Mouse (Mus musculus) T-cell, adult 66 days (primary cell): ENCODE data around the gene Mmp25. TPM values are rescaled to one million over a fixed set of nuclear protein-coding genes. Genes with fewer than 3 reads are reported as not detected.

Source experiments
- total RNA-seq, 2 experiments: library from RNA; stranded (reverse); gene quantifications; 3 replicates in 1 of 2; 4 replicates in 1 of 2; pipeline ENCODE4 v1.2.4; 2023

The Mmp25 gene
- 1 to 10 TPM in 1 of 2 experiments, under 1 TPM in 1; 0.47 to 1.0 TPM for total RNA-seq

GRCm38 (mm10) chr17:23644613-23645495 lies at the start of gene Mmp25:
Mmp25 (minus strand) TSS chr17:23645277.

GRCm38 (mm10) chr17:23683856-23684672 lies 39.0 kb upstream of the Mmp25 start, which contains the start of gene Cldn9:
Cldn9 (minus strand) TSS chr17:23684026.

GRCm38 (mm10) chr17:23679127-23679835 lies 34.2 kb upstream of the Mmp25 start, which contains the start of gene Cldn6:
Cldn6 (plus strand) TSS chr17:23679249.

GRCm38 (mm10) chr17:23677236-23677679 lies 32.2 kb upstream of the Mmp25 start, which contains the start of gene Tnfrsf12a:
Tnfrsf12a (minus strand) TSS chr17:23677468.

GRCm38 (mm10) chr17:23673424-23674073 lies 28.5 kb upstream of the Mmp25 start, which contains the start of the genes Hcfc1r1 and Thoc6:
Hcfc1r1 (plus strand) TSS chr17:23673596.
Thoc6 (minus strand) TSS chr17:23673882.

GRCm38 (mm10) chr17:23660117-23660875 lies 15.2 kb upstream of the Mmp25 start, which contains the start of gene Bicdl2:
Bicdl2 (plus strand) TSS chr17:23660506.

GRCm38 (mm10) chr17:23600641-23601622 lies 44.1 kb downstream of the Mmp25 start, which contains the start of gene Zscan10:
Zscan10 (plus strand) TSS chr17:23600856.

GRCm38 (mm10) chr17:23598582-23599552 lies 46.2 kb downstream of the Mmp25 start, which contains the start of gene Zfp13:
Zfp13 (minus strand) TSS chr17:23599487.

Other genes with a start within 250 kb of the Mmp25 start
- not detected for gene Vmn2r117, start 165.6 kb downstream of the Mmp25 start, total RNA-seq
- 10 to 100 TPM; 10.0 to 11.4 TPM for gene Zfp213, start 81.0 kb downstream of the Mmp25 start, total RNA-seq
- gene Zfp13, start 45.8 kb downstream of the Mmp25 start, total RNA-seq, result not detected
- not detected for gene Zscan10, start 44.4 kb downstream of the Mmp25 start, total RNA-seq
- not detected for gene Bicdl2, start 15.2 kb upstream of the Mmp25 start, total RNA-seq
- gene Hcfc1r1, start 28.3 kb upstream of the Mmp25 start, total RNA-seq, result 10 to 100 TPM; 34.9 to 35.2 TPM
- gene Thoc6, start 28.6 kb upstream of the Mmp25 start, total RNA-seq, result 10 to 100 TPM; 18.6 to 19.2 TPM
- 10 to 100 TPM; 24.3 to 27.1 TPM for gene Tnfrsf12a, start 32.2 kb upstream of the Mmp25 start, total RNA-seq
- gene Cldn6, start 34.0 kb upstream of the Mmp25 start, total RNA-seq, result not detected
- gene Cldn9, start 38.7 kb upstream of the Mmp25 start, total RNA-seq, result not detected
- not detected for gene 1520401A03Rik, start 77.5 kb upstream of the Mmp25 start, total RNA-seq
- gene Pkmyt1, start 81.1 kb upstream of the Mmp25 start, total RNA-seq, result 10 to 100 TPM; 35.4 to 36.1 TPM
- 1 to 10 TPM; 2.5 to 6.1 TPM for gene Paqr4, start 95.6 kb upstream of the Mmp25 start, total RNA-seq
- gene Kremen2, start 100.6 kb upstream of the Mmp25 start, total RNA-seq, result 1 to 10 TPM; 2.6 to 2.9 TPM
- 10 to 100 TPM; 29.1 to 32.6 TPM for gene Flywch1, start 126.3 kb upstream of the Mmp25 start, total RNA-seq
- gene Flywch2, start 140.8 kb upstream of the Mmp25 start, total RNA-seq, result under 1 TPM in 1 of 2 experiments, not detected in 1; 0.89 TPM
- 1,000 to 10,000 TPM; 1,478 to 1,622 TPM for gene Srrm2, start 145.3 kb upstream of the Mmp25 start, total RNA-seq
- gene Elob, start 183.9 kb upstream of the Mmp25 start, total RNA-seq, result 100 to 1,000 TPM; 205 to 212 TPM
- not detected for gene Prss33, start 190.8 kb upstream of the Mmp25 start, total RNA-seq
- not detected for gene Prss32, start 198.6 kb upstream of the Mmp25 start, total RNA-seq
- gene Prss41, start 198.9 kb upstream of the Mmp25 start, total RNA-seq, result 1 to 10 TPM; 1.0 to 1.2 TPM
- gene Prss21, start 222.8 kb upstream of the Mmp25 start, total RNA-seq, result not detected
- not detected for gene Dcpp1, start 235.6 kb upstream of the Mmp25 start, total RNA-seq
- not detected for gene Dcpp2, start 235.6 kb upstream of the Mmp25 start, total RNA-seq